Mouse (Mus musculus) midbrain, postnatal 0 days (tissue): ENCODE measurements around the gene Cebpz. TPM values are rescaled to one million over a fixed set of nuclear protein-coding genes. Genes with fewer than 3 reads are reported as not detected.

ENCODE experiments used
- ATAC-seq: fragments of 200-750 bp; cut with Nextera tagmentation; 2 replicates; pipeline ENCODE4 v1.8.0; 2017; ENCODE audit warnings: moderate number of reproducible peaks, mild to moderate bottlenecking, moderate TSS enrichment, moderate library complexity; ENCODE audit not compliant: low FRiP score
- DNase-seq: peaks from one replicate; pipeline ENCODE4 v3.0.0-alpha.2; 2015; ENCODE audit warnings: low spot score
- H3K27ac ChIP-seq: fragments of 300-500 bp; sonication (generic); 2 replicates; pipeline ENCODE4 v1.5.1; 2014; ENCODE audit warnings: low read depth, mild to moderate bottlenecking, low read length, mixed read lengths
- H3K27me3 ChIP-seq: fragments of 300-500 bp; sonication (generic); 2 replicates; pipeline ENCODE4 v1.6.1; 2014; ENCODE audit warnings: low read length, control low read depth, mixed read lengths; ENCODE audit not compliant: insufficient read depth
- H3K36me3 ChIP-seq: fragments of 300-500 bp; sonication (generic); 2 replicates; pipeline ENCODE4 v1.6.1; 2014; ENCODE audit warnings: low read length, control low read depth, mixed read lengths; ENCODE audit not compliant: insufficient read depth
- H3K4me1 ChIP-seq: fragments of 300-500 bp; sonication (generic); 2 replicates; pipeline ENCODE4 v1.6.1; 2014; ENCODE audit warnings: mild to moderate bottlenecking, control low read depth, antibody characterized with exemption, low read length, mixed read lengths; ENCODE audit not compliant: insufficient read depth
- H3K4me2 ChIP-seq: fragments of 300-500 bp; sonication (generic); 2 replicates; pipeline ENCODE4 v1.6.1; 2014; ENCODE audit warnings: low read depth, mild to moderate bottlenecking, low read length, mixed read lengths; ENCODE audit not compliant: poor library complexity, severe bottlenecking
- H3K4me3 ChIP-seq: fragments of 300-500 bp; sonication (generic); 2 replicates; pipeline ENCODE4 v1.5.1; 2014; ENCODE audit warnings: low read depth, mild to moderate bottlenecking, low read length, moderate library complexity
- H3K9ac ChIP-seq: fragments of 300-500 bp; sonication (generic); replicated peaks from 2 replicates; pipeline ENCODE4 v1.6.1; 2014; ENCODE audit warnings: mild to moderate bottlenecking, low read length, moderate library complexity, mixed read lengths; ENCODE audit not compliant: poor library complexity, severe bottlenecking
- H3K9me3 ChIP-seq: fragments of 300-500 bp; sonication (generic); 2 replicates; pipeline ENCODE4 v1.6.1; 2016; ENCODE audit warnings: low read length, control low read depth
- CTCF ChIP-seq: IDR thresholded peaks from 2 replicates; pipeline ENCODE4 v1.5.1; 2016; ENCODE audit warnings: antibody characterized with exemption, mild to moderate bottlenecking
- WGBS: fragments of 180-500 bp; shearing (Covaris S2); extraction: QIAGEN DNeasy Blood & Tissue Kit; methylation state at CpG from one replicate; pipeline ENCODE4 v1.1.7; 2014; 5-methylcytosine and 5-hydroxymethylcytosine counted together
- polyA plus RNA-seq: library from polyadenylated mRNA; unstranded; fragments of >200 nt; fragmentation: Nextera tagmentation; extraction: Ambion mirVana; gene quantifications from 2 replicates; pipeline ENCODE4 v1.2.1, GENCODE M21; 2015
- total RNA-seq: library from RNA; depleted of rRNA; stranded (reverse); fragments of >200 nt; gene quantifications from 2 replicates; pipeline ENCODE4 v1.2.3, GENCODE M21; 2014

Cebpz gene
- total and polyA plus RNA-seq, 2 experiments from 2014 or later, result 18.4 to 46.2 TPM

DNA sequence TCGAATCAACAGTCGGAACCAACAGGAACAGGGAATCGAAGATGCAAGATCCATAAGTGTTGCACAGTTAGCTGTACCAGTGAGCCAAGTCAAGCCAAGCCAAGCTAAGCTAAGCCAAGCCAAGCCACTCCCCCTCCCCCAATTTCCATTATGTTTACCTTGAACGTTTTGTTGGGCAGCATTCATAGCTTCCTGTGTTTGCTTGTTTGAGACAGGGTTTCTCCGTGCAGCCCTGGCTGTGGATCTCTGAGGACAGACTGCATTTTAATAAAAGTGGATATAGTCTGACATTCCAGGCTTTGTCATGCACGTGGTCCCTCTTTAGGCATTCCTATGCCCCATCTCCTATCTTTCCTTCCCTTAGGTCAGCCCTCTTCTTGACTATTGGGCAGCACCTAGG, 21.1 kb downstream of the Cebpz start:
- 53% methylated on average over 6 of the region's 6 CpGs for WGBS
- Histone ChIP-seq H3K4me2 (peak overlapping the region; percentile 78), H3K27ac (peak overlapping the region; percentile 72), H3K27me3 (no peaks in the 10 kb centered on the region), H3K9ac (peak overlapping the region; percentile 80), H3K4me1 (0 out of 2 replicates have a peak, but pooled peaks cover 6% of the 10 kb centered on the region), H3K9me3 (no peaks in the 10 kb centered on the region), H3K36me3 (peaks cover 8% of the 10 kb centered on the region), H3K4me3 (peak overlapping the region; percentile 71)
- peak; percentile 14; the same call in 1 of the 2 replicates for ATAC-seq
- DNase-seq, result peak; percentile 28
- TF ChIP-seq CTCF, result no peak

DNA sequence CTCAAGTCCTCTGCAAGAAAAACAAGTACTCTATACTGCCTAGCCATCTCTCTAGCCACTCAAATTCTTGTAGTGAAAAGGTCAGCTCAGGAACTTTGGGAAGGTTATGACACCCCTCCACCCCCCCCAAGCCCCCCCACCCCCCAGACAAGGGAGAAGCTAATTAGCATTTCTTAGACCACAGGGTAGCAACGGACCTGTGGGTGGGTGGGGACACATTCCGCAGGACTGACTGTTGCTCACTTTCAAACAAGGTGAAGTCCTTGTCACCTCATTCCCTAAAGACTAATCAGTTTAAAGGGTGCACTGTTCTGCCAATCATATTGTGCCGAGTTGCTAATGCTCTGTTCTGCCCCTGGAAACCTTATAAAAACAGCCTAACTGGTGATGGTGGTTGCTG, 22.9 kb downstream of the Cebpz start:
- 79% methylated on average over 3 of the region's 3 CpGs for WGBS
- no peak overlapping the region for H3K27ac ChIP-seq
- no peaks in the 10 kb centered on the region for H3K9me3 ChIP-seq
- TF ChIP-seq CTCF, result no peak
- H3K4me2 ChIP-seq, result no peak overlapping the region
- no peak overlapping the region for H3K4me3 ChIP-seq
- H3K27me3 ChIP-seq, result no peaks in the 10 kb centered on the region
- ATAC-seq (no peak), DNase-seq (no peak)
- no peak overlapping the region for H3K9ac ChIP-seq
- 0 out of 2 replicates have a peak, but pooled peaks cover 6% of the 10 kb centered on the region for H3K4me1 ChIP-seq
- H3K36me3 ChIP-seq, result peaks cover 3% of the 10 kb centered on the region; the same call in 1 of the 2 replicates

DNA sequence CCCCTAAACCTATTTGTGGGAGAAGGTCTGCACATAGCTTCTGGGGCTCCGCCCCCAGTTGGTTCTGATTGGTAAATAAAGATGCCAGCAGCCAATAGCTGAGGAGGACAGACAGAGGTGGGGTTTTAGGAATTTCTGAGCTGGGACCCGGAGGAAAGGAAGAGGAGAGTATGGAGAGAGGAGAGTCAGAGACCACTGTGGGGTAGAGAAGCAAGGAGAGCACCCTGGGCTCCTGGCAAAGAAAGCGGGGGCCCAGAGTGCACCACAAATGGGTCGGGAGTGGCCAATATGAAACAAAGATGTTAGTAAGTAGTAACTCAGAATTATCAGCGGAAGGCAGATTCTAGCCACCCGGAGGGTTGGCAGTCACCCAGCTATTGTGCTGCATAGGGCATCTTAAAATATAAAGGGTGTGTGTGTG, 24.0 kb downstream of the Cebpz start:
- WGBS, result 34% methylated on average over 6 of the region's 6 CpGs
- no peak for TF ChIP-seq CTCF
- H3K9ac ChIP-seq, result peak overlapping the region; percentile 44; the same call in 1 of the 2 replicates

DNA sequence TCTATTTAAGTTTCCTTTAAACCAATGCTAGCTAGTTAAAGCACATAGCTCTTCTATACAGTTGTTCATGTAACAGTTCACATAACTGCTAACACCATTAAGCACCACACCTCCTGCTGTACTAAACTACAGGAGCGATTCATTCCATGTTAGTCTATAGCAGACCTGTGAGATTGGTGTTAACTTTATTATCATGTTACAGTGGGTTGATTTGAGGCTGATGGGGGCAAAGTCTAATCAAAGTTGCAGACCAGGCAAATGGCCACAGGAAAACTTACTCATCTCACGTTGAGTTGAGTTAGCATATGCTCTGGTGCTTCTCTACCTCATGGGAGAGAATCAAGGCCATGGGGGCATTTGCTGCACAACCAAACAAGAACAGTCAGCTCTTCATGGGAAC, 27.5 kb downstream of the Cebpz start:
- no peak overlapping the region for H3K4me2 ChIP-seq
- no peaks in the 10 kb centered on the region for H3K4me1 ChIP-seq
- no peaks in the 10 kb centered on the region for H3K9me3 ChIP-seq
- TF ChIP-seq CTCF, result no peak
- no peak for DNase-seq
- 77% methylated on average over 2 of the region's 2 CpGs for WGBS
- no peak overlapping the region for H3K27ac ChIP-seq
- ATAC-seq, result no peak
- no peak overlapping the region for H3K4me3 ChIP-seq
- no peak overlapping the region for H3K9ac ChIP-seq
- H3K27me3 ChIP-seq, result no peaks in the 10 kb centered on the region
- H3K36me3 ChIP-seq, result no peaks in the 10 kb centered on the region

More for the DNA sequence above, 24.0 kb downstream of the Cebpz start:
- H3K9me3 ChIP-seq, result no peaks in the 10 kb centered on the region
- H3K27ac ChIP-seq, result no peak overlapping the region
- ATAC-seq (peak; percentile 55), DNase-seq (peak; percentile 72)
- H3K4me2 ChIP-seq, result peak overlapping the region; percentile 42
- no peaks in the 10 kb centered on the region for H3K36me3 ChIP-seq
- H3K4me3 ChIP-seq, result peak overlapping the region; percentile 34
- 0 out of 2 replicates have a peak, but pooled peaks cover 6% of the 10 kb centered on the region for H3K4me1 ChIP-seq
- H3K27me3 ChIP-seq, result no peaks in the 10 kb centered on the region

DNA sequence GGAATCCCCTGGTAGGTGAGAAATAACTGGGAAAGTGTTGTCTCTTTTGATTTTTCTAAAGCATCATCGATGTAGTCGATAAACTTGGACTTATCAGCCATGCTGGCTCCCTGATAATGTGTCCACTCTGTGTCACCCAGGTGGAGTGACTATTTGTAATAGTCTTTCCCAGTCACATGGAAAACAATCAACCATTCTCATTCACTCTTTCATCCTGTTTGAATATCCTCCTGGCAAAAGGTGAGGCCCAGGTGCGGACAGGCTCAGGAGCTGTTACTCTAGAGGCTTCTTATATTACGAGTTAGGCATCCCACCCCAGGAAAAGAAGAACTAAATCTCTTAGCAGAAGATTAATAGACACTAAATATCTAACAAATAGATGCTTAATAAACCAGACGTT, 30.0 kb downstream of the Cebpz start, which contains the start of gene Sult6b1:
Gene Sult6b1, minus strand, starts transcription at position 101 of the 400 bp plus-strand sequence.
- H3K4me2 ChIP-seq, result no peak within 1 kb of the TSS
- ATAC-seq, result no peak
- no peaks in the 10 kb centered on the region for H3K36me3 ChIP-seq
- H3K27ac ChIP-seq, result no peak within 1 kb of the TSS
- 85% methylated on average over 5 of the region's 5 CpGs for WGBS
- TF ChIP-seq CTCF, result no peak
- H3K9ac ChIP-seq, result no peak within 1 kb of the TSS
- H3K9me3 ChIP-seq, result no peaks in the 10 kb centered on the region
- DNase-seq, result no peak
- H3K27me3 ChIP-seq, result no peaks in the 10 kb centered on the region
- no peak within 1 kb of the TSS for H3K4me3 ChIP-seq
- no peaks in the 10 kb centered on the region for H3K4me1 ChIP-seq

DNA sequence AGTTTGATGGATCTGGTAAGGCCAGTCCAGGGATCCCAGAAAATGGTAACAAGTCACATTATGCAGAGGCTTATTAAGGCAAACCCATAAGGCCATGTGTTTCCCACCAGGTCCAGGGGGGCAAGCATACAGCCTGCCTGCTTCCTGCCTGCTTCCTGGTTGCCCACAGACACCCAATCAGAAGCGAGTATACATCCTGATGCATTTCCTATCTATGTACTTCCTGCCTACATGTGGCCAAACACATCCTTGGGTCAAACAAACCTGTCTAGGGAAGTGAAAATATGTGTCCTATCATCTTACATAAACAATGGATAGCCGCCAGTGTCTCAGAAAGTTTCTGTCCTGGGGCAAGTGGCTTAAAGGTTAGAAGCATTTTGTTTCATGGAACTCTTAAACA, 33.7 kb downstream of the Cebpz start:
- H3K4me1 ChIP-seq, result no peaks in the 10 kb centered on the region
- ATAC-seq (no peak), DNase-seq (no peak)
- no peak overlapping the region for H3K9ac ChIP-seq
- no peaks in the 10 kb centered on the region for H3K27me3 ChIP-seq
- no peaks in the 10 kb centered on the region for H3K9me3 ChIP-seq
- WGBS, result 85% methylated on average over 2 of the region's 2 CpGs
- TF ChIP-seq CTCF, result no peak
- H3K4me3 ChIP-seq, result no peak overlapping the region
- no peaks in the 10 kb centered on the region for H3K36me3 ChIP-seq
- H3K27ac ChIP-seq, result no peak overlapping the region
- no peak overlapping the region for H3K4me2 ChIP-seq
